Mouse (Mus musculus) erythroblast, embryonic 14.5 days (primary cell): ENCODE data around the gene Csgalnact2.

ENCODE experiments used
- GATA1 ChIP-seq: IDR thresholded peaks from 2 replicates; pipeline ENCODE4 v1.6.1; 2012; ENCODE audit warnings: low read length, inconsistent platforms, mixed read lengths
- TAL1 ChIP-seq: IDR thresholded peaks from 3 replicates; pipeline ENCODE4 v1.6.1; 2012; ENCODE audit warnings: low read length, inconsistent platforms, mixed read lengths

GRCm38 (mm10) chr6:118150988-118151387 is 12.0 kb upstream of the Csgalnact2 start:
- TF ChIP-seq GATA1 (no peak), TAL1 (no peak)
